Mouse (Mus musculus) kidney, adult 2 months (tissue): Measurements from ENCODE around the gene Rnf151.

Source experiments
- CTCF ChIP-seq: fragments of 200-500 bp; conservative IDR thresholded peaks from 2 replicates; pipeline ENCODE4 v1.5.1; 2011; ENCODE audit warnings: low read depth, mild to moderate bottlenecking, control low read depth, low read length, moderate library complexity, mixed read lengths; ENCODE audit not compliant: insufficient read depth, insufficient read length
- POLR2A ChIP-seq: fragments of 200-500 bp; IDR thresholded peaks from one replicate; pipeline ENCODE4 v1.6.1; 2011; ENCODE audit warnings: low read depth, low read length, control low read depth

DNA sequence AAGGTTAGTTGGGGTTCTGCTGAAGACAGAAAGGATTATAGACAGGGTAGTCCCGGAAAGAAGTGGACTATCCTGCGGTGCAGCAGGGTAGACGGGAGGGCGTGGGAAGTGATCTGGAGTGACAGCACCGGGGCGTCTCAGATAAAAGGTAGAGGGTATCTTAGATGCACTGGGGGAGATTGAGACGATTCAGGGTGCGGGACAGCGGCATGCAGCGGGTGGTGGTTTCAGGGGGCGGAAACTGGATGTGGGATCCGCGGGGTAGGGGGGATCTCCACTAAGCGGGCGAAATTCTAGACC lies 6.0 kb upstream of the Rnf151 start:
- no peak for TF ChIP-seq CTCF
- no peak for TF ChIP-seq POLR2A
